Mouse (Mus musculus): ENCODE data around the gene Olfr1447.

Gene Olfr1447

DNA sequence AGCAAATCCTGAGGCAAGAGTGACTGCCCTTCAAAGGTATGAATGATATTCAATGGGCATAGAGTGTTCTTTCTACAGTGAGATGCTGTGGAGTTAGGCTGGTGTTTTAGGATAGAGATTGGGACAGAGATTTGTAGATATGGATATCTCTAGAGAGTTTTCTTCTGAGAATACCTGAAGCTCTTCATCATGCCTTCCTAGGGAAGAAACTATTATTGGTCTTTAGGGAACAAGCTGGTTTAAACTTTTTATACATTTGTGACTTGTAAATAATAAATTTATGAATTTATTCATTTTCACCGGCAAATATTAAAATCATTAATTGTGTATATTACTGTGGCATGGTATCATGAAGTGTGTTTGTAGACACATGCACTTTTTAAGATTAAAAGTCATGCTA lies at the start of gene Olfr1447:
TSS of gene Olfr1447 (minus strand) at position 101 of the 400 bp plus-strand sequence.
- no peak for DNase-seq (ENCODE audit: low spot score in 2 of 2)

DNA sequence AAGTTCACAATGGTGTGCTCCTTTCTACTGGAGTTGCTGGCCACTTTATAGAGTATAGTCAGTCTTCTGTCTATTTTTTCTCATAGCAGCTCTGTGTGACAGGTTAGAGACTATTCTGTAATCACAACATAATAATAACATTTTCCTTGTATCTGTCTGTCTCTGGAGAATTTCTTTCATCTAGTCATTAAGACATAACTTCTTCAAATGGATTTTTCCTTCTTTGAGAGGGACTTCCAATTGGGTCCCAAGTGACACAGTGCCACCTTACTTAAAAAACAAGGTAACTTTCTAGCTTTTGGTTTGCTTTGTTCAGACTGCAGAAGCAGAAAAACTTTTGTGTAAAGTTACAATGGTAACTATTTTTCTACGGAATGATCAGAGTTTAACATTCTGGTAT lies 46.4 kb upstream of the Olfr1447 start, which contains the start of gene Olfr1450:
TSS of gene Olfr1450 (plus strand) at position 301 of the 400 bp plus-strand sequence.
- DNase-seq (ENCODE audit: low spot score in 2 of 2) = no peak

DNA sequence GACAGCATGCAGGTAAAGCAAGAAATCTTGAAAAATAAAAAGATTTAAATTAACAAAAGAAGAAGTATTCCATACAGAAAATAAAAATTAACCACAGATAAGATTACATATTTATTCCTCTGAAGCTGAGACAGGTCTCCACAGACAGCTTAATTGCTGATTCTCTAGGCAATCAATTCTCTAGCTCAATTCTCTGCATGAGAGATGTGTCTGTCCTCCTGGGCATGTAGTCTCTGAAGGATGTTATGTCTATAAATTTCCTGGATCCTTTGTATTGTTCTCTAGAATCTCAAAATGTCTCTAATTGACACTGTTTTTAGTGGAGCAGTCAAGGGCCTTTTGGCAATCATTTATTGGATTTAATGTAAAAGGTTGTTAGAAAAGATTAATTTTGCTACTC lies 27.0 kb upstream of the Olfr1447 start, which contains the start of gene Olfr1449:
TSS of gene Olfr1449 (plus strand) at position 301 of the 400 bp plus-strand sequence.
- no peak for DNase-seq (ENCODE audit: low spot score in 2 of 2)

DNA sequence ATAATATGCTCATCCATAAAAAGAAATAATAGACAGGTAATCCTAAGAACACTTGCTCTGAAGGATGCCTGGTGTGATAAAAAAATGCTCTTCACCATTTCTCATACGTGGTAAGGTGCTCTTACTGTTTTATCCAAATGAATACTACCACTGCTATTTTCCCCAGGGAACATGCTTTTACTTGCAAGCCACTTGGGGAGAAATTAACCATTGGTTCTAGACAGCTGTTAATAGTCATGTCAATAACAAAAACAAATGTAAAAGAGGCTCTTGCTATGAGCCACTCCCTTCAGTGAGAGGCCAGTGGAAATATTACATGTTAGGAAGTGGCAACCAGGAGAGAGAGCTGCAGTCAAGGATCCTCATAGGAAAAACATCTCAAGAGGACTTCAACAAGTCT lies 20.8 kb upstream of the Olfr1447 start, which contains the start of gene Olfr1448:
TSS of gene Olfr1448 (minus strand) at position 101 of the 400 bp plus-strand sequence.
- no peak for DNase-seq (ENCODE audit: low spot score in 2 of 2)

DNA sequence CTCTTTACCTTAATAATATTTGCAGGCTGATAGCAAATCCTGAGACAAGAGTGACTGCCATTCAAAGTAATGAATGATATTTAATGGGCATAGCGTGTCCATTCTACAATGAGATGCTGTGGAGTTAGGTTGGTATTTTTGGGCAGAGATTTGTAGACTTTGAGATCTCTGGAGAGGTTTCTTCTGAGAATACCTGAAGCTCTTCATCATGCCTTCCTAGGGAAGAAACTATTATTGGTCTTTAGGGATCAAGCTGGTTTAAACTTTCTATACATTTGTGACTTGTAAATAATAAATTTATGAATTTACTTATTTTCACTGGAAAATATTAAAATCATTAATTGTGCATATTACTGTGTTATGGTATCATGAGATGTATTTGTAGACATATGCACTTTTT lies 10.1 kb downstream of the Olfr1447 start, which contains the start of gene Olfr1446:
TSS of gene Olfr1446 (minus strand) at position 101 of the 400 bp plus-strand sequence.
- no peak for DNase-seq (ENCODE audit: low spot score in 2 of 2)

DNA sequence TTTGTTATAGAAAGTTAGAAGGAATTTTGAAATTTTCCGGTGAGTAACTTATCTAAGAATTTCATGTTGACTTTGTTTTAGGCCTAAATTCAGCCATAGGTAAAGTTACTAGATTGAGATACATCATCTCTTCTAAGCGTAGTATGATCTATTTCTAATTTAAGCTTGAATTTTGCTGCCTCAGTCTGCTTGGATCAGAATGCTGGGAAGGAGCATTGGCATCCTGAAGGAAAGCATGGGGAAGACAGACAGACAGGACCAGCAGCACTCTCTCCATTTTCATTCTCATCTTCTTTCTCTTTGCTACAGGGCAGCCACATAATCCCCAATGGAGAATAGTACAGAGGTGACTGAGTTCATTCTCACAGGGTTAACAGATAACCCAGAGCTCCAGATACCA lies 20.0 kb downstream of the Olfr1447 start, which contains the start of gene Olfr1445:
TSS of gene Olfr1445 (plus strand) at position 301 of the 400 bp plus-strand sequence.
- no peak for DNase-seq (ENCODE audit: low spot score in 2 of 2)

DNA sequence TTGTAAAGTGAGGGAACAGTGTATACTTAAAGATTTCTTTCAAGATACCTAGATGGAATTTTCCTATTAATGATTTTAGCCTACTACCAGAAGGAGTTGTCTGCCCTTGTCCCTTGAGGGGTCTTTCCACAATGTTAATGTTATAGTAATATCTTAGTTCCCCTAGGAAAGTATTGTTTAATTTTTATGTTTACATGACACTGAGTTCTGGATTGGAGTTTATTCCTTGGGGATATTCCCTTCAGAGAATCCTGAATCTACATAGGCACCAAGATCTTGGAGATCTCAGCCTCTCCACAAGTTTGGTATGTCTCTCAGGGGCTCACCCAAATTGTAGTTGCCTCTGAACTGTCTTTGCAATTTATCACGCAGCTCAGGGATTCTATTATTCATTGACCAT lies 46.6 kb downstream of the Olfr1447 start, which contains the start of gene Olfr1444:
TSS of gene Olfr1444 (plus strand) at position 301 of the 400 bp plus-strand sequence.
- DNase-seq (ENCODE audit: low spot score in 2 of 2) = no peak

Measured in right cerebral cortex, adult 2 months (tissue).